Mouse (Mus musculus): ENCODE results near the gene 2610301B20Rik. TPM values are rescaled to one million over a fixed set of nuclear protein-coding genes. Genes with fewer than 3 reads are reported as not detected.

2610301B20Rik gene
- polyA plus RNA-seq (2015; fragmentation: Nextera tagmentation; extraction: Ambion mirVana), result 13.6 and 15.7 TPM in 2 replicates

DNA sequence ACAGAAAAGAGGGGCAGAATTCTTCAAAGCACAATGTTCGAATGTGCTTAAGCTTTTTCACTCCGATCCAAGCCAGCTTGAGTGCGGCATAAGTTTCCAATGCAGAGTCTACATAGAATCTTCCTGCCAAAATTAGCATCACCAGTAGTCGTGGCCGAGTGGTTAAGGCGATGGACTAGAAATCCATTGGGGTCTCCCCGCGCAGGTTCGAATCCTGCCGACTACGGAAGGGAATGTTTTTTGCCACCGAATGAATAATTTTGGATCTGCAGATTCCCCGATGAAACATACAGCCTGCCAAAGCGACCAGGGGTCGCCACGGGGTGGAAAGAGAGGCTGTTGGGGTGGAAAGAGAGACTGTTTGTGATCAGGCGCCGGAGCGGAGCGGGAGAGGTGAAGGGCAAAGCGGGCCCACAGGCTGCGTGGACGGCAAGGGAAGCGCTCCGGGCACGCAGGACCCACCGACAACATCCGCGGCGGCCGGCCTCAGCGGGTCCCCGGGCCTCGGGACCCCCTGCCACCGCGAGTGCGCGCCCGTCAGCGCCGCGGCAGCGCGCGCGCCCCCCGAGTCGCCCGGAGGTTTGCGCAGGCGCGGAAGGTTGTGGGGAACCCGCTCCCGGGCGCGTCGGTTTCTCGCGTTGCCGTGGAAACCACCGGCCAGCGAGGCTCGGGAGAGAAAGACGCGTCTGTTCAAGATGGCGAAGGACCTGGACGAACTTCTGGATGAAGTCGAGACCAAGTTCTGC is at the start of gene 2610301B20Rik:
TSS of gene 2610301B20Rik (plus strand) at position 579 of the 746 bp plus-strand sequence.

Small RNA genes lying within 50 kb of the gene (microRNA-seq; reads per million reads assigned to microRNA genes)
- not detected for gene Mir3471-1
- 5.6 reads per million, percentile 12 among the genes with 10 or more reads in this experiment for gene n-TSaga9
